Mouse (Mus musculus): ENCODE measurements around the gene Pex16.
A peak's percentile ranks its signal among the peaks of the same experiment; 100 is the strongest.

GRCm38 (mm10) chr2:92430089-92430488, 55.6 kb downstream of the Pex16 start:
- TF ChIP-seq CTCF (IDR thresholded peaks at IDR 0.05) (no peak), EP300 (IDR thresholded peaks at IDR 0.05) (peak; percentile 46; the same call in 1 of the 2 replicates)
